Mouse (Mus musculus) lung, postnatal 0 days (tissue): ENCODE measurements around the gene Pomt1. TPM values are rescaled to one million over a fixed set of nuclear protein-coding genes. Genes with fewer than 3 reads are reported as not detected.

Experiments
- ATAC-seq: fragments of 200-750 bp; cut with Nextera tagmentation; 2 replicates; pipeline ENCODE4 v1.8.0; 2017; ENCODE audit warnings: moderate library complexity
- DNase-seq: peaks from one replicate; pipeline ENCODE4 v3.0.0-alpha.2; 2016; ENCODE audit warnings: low spot score
- H3K27ac ChIP-seq: fragments of 300-500 bp; sonication (generic); 2 replicates; pipeline ENCODE4 v1.5.1; 2014; ENCODE audit warnings: antibody characterized with exemption, mild to moderate bottlenecking, low read length, mixed read lengths
- H3K27me3 ChIP-seq: fragments of 300-500 bp; sonication (generic); replicated peaks from 2 replicates; pipeline ENCODE4 v1.6.1; 2014; ENCODE audit warnings: low read length, mixed read lengths; ENCODE audit not compliant: insufficient read depth
- H3K36me3 ChIP-seq: fragments of 300-500 bp; sonication (generic); 2 replicates; pipeline ENCODE4 v1.6.1; 2014; ENCODE audit warnings: low read length, mixed read lengths; ENCODE audit not compliant: insufficient read depth
- H3K4me1 ChIP-seq: fragments of 300-500 bp; sonication (generic); 2 replicates; pipeline ENCODE4 v1.6.1; 2014; ENCODE audit warnings: antibody characterized with exemption, low read depth, low read length, mixed read lengths; ENCODE audit not compliant: insufficient read depth
- H3K4me2 ChIP-seq: fragments of 300-500 bp; sonication (generic); replicated peaks from 2 replicates; pipeline ENCODE4 v1.6.1; 2014; ENCODE audit warnings: low read depth, mild to moderate bottlenecking, low read length, moderate library complexity, mixed read lengths
- H3K4me3 ChIP-seq: fragments of 300-500 bp; sonication (generic); 2 replicates; pipeline ENCODE4 v1.5.1; 2014; ENCODE audit warnings: low read depth, low read length
- H3K9ac ChIP-seq: fragments of 300-500 bp; sonication (generic); replicated peaks from 2 replicates; pipeline ENCODE4 v1.6.1; 2014; ENCODE audit warnings: low read depth, mild to moderate bottlenecking
- H3K9me3 ChIP-seq: fragments of 300-500 bp; sonication (generic); 2 replicates; pipeline ENCODE4 v1.6.1; 2016; ENCODE audit warnings: low read length, mixed read lengths
- CTCF ChIP-seq: IDR thresholded peaks from 2 replicates; pipeline ENCODE4 v1.5.1; 2016; ENCODE audit warnings: antibody characterized with exemption, mild to moderate bottlenecking
- EP300 ChIP-seq: IDR thresholded peaks from 2 replicates; pipeline ENCODE4 v1.6.1; 2016; ENCODE audit warnings: antibody characterized with exemption, mild to moderate bottlenecking, control low read depth
- WGBS: fragments of 180-500 bp; shearing (Covaris S2); extraction: QIAGEN DNeasy Blood & Tissue Kit; methylation state at CpG from one replicate; pipeline ENCODE4 v1.1.7; 2014; 5-methylcytosine and 5-hydroxymethylcytosine counted together
- polyA plus RNA-seq: library from polyadenylated mRNA; unstranded; fragments of >200 nt; fragmentation: Nextera tagmentation; extraction: Ambion mirVana; gene quantifications from 2 replicates; pipeline ENCODE4 v1.2.1, GENCODE M21; 2015

The Pomt1 gene
- polyA plus RNA-seq, 1 experiment from 2014 or later, result 9.2 TPM

DNA sequence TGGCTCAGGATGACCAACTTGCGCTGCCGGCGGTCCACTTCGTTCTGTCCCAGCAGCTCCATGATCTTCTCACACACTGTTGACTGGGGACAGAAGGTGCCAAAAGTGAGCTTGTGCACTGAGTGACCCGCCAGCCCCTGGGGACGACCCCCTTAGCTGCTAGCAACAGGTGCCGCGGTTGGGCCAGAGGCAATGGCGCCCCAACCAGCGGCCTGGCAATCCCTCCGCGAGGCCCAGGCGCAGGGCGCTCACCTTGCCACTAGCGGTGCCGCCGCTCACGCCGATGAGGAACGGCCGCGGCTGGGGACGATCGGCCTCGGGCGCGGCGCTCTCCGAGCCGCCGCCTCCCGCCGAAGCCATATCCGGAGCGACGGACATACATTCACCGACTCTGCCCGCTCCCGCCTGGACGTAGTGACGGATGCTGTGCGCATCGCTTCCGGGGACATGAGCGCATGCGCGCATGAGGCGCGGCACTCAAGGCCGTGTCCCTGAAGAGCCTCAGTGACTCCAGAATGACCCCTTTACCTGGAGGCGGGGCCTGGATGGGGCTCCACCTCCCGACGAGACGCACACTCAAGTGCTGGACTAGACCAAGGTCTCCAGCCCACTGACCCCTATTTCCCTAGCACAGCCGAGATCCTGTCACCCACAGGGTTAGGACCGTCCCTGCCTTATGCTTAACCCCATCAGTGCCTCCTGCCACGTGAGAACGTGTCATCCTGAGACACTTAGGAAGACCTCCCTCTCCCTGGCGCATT, 23.4 kb downstream of the Pomt1 start, which contains the start of gene Uck1:
Gene Uck1, minus strand, starts transcription at position 503 of the 761 bp plus-strand sequence.
- peak; percentile 95 for DNase-seq

DNA sequence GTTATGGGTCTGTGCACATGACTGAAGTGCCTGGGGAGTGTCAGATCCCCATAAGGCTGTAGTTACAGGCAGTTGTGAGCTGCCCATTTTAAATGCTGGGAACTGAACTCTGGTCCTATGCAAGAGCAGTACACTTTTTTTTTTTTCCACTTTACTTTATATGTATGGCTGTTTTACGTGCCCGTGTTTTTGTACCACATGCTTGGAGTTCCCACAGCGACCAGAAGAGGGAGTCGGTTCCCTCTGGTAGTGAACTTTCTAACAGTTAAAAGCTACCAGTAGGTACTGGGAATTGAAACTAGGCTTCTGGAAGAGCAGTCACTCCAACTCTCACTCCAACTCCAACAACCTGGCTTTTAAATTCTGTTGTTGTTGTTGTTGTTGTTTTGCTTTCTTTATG, 24.2 kb downstream of the Pomt1 start:
- ATAC-seq, result no peak
- Histone ChIP-seq H3K27ac (no peak overlapping the region), H3K4me1 (peaks cover 9% of the 10 kb centered on the region; the same call in 1 of the 2 replicates), H3K36me3 (no peaks in the 10 kb centered on the region; the same call in 1 of the 2 replicates), H3K9ac (no peak overlapping the region), H3K27me3 (no peaks in the 10 kb centered on the region), H3K4me3 (no peak overlapping the region), H3K4me2 (no peak overlapping the region), H3K9me3 (no peaks in the 10 kb centered on the region)
- DNase-seq, result peak; percentile 61
- peak; percentile 65 for TF ChIP-seq CTCF
- no peak for TF ChIP-seq EP300
- 19% methylated on average over 4 of the region's 4 CpGs for WGBS

More for the DNA sequence above, 23.4 kb downstream of the Pomt1 start, which contains the start of gene Uck1:
- Histone ChIP-seq H3K4me2 (peak within 1 kb of the TSS; percentile 76), H3K9ac (peak within 1 kb of the TSS; percentile 77), H3K4me3 (peak within 1 kb of the TSS; percentile 80), H3K27ac (peak within 1 kb of the TSS; percentile 65), H3K27me3 (no peaks in the 10 kb centered on the region), H3K36me3 (no peaks in the 10 kb centered on the region; the same call in 1 of the 2 replicates), H3K9me3 (no peaks in the 10 kb centered on the region), H3K4me1 (peaks cover 9% of the 10 kb centered on the region; the same call in 1 of the 2 replicates)
- TF ChIP-seq EP300, result no peak
- TF ChIP-seq CTCF, result no peak; the same call in 1 of the 2 replicates
- under 1% methylated on average over 59 of the region's 59 CpGs for WGBS
- peak; percentile 97 for ATAC-seq

DNA sequence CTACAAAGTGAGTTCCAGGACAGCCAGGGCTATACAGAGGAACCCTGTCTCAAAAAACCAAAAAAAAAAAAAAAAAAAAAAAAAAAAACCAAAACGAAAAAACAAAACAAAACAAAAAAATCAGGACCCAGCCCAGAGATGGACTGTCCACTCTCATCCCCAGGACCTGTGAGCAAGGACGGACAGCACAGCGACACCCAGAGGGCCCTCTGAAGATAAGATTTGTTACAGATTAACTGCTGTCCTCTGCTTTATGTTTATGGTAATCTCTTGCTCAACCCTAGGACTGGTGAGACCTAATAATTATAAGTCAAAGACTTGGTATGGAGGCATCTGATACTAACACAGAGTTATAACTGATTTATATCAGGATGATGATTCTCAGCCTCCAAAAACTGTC, 39.4 kb downstream of the Pomt1 start:
- H3K27me3 ChIP-seq, result no peaks in the 10 kb centered on the region
- no peak overlapping the region for H3K4me2 ChIP-seq
- H3K36me3 ChIP-seq, result peaks cover 19% of the 10 kb centered on the region
- 59% methylated on average over 3 of the region's 3 CpGs for WGBS
- DNase-seq, result no peak
- TF ChIP-seq EP300, result no peak
- 0 out of 2 replicates have a peak, but pooled peaks have one; percentile 11 for TF ChIP-seq CTCF
- no peak overlapping the region for H3K9ac ChIP-seq
- ATAC-seq, result no peak
- no peaks in the 10 kb centered on the region for H3K9me3 ChIP-seq
- no peak overlapping the region for H3K4me3 ChIP-seq
- no peaks in the 10 kb centered on the region for H3K4me1 ChIP-seq
- H3K27ac ChIP-seq, result no peak overlapping the region

DNA sequence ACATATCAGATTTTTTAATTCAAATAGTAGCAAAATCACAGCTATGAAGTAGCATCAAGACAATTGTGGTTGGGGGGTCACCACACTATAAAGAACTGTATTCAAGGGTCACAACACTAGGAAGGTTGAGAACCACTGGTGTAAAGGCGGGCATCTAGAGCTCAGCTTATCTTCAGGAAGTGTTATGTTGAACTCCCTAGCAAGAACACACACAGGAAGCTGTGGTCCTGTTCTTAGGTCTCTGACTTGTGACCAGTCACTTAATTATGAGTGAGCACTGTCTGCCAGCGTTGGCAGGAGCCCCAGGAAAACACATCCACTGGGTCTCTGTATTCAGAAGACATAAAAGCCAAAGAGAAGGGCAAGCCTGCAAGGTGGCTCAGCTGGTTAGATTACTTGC, 45.9 kb downstream of the Pomt1 start:
- no peak for DNase-seq
- H3K4me3 ChIP-seq, result no peak overlapping the region
- no peak for ATAC-seq
- no peak for TF ChIP-seq EP300
- no peak for TF ChIP-seq CTCF
- H3K9me3 ChIP-seq, result no peaks in the 10 kb centered on the region
- 86% methylated on average over 2 of the region's 2 CpGs for WGBS
- no peaks in the 10 kb centered on the region for H3K27me3 ChIP-seq
- no peak overlapping the region for H3K27ac ChIP-seq
- no peak overlapping the region for H3K9ac ChIP-seq
- no peak overlapping the region for H3K4me2 ChIP-seq
- H3K36me3 ChIP-seq, result peaks cover 19% of the 10 kb centered on the region
- 0 out of 2 replicates have a peak, but pooled peaks cover 3% of the 10 kb centered on the region for H3K4me1 ChIP-seq

DNA sequence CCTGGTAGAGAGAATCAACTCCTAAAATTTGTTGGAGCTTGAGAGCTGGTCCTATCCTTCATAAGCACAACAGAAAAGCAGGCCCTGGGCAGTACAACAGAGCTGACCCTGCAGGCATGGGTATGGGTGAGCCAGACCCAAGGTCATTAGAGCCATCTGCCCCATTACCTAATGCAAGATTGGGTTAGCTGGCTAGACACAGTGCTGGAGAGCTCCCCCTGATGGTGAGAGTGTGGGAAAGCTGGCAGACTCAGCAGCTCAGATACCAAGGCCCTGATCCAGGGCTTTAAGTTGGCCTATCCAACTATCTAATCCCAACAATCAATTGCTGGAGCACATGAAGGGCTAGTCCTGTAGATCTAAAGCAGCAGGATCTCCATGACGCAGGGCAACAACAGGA, 46.3 kb downstream of the Pomt1 start:
- 87% methylated on average over 1 of the region's 1 CpGs for WGBS
- no peak overlapping the region for H3K4me2 ChIP-seq
- H3K27ac ChIP-seq, result no peak overlapping the region
- no peaks in the 10 kb centered on the region for H3K9me3 ChIP-seq
- DNase-seq (peak; percentile 71), ATAC-seq (0 out of 2 replicates have a peak, but pooled peaks have one; percentile 25)
- H3K4me3 ChIP-seq, result no peak overlapping the region
- H3K27me3 ChIP-seq, result no peaks in the 10 kb centered on the region
- TF ChIP-seq EP300 (no peak), CTCF (peak; percentile 79)
- 0 out of 2 replicates have a peak, but pooled peaks cover 3% of the 10 kb centered on the region for H3K4me1 ChIP-seq
- no peak overlapping the region for H3K9ac ChIP-seq
- peaks cover 19% of the 10 kb centered on the region for H3K36me3 ChIP-seq

DNA sequence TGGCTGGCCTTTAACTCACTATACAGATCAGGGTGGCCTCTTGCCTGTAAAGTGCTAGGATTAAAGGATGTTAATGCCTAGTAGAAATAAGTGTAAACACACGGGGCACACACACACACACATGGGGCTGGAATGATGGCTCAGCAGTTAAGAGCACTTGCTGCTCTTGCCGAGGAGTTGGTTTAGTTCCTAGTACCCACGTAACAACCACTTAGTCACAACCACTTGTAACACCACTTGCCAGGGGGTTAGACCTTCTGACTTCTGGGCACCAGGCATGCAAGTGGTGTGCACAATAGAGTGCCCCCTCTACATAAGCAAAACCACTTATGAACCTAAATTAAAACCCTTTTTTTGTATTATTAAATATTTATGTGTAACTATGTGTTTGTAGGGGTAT, 47.6 kb downstream of the Pomt1 start:
- no peak overlapping the region for H3K9ac ChIP-seq
- peaks cover 3% of the 10 kb centered on the region; the same call in 1 of the 2 replicates for H3K4me1 ChIP-seq
- TF ChIP-seq EP300, result no peak
- no peak for TF ChIP-seq CTCF
- no peak overlapping the region for H3K4me2 ChIP-seq
- peaks cover 11% of the 10 kb centered on the region for H3K36me3 ChIP-seq
- no peaks in the 10 kb centered on the region for H3K9me3 ChIP-seq
- no peak overlapping the region for H3K4me3 ChIP-seq
- H3K27me3 ChIP-seq, result no peaks in the 10 kb centered on the region
- H3K27ac ChIP-seq, result 0 out of 2 replicates have a peak overlapping the region, but pooled peaks have one; percentile 57
- 45% methylated on average over 3 of the region's 3 CpGs for WGBS
- ATAC-seq (peak; percentile 12), DNase-seq (peak; percentile 74)
